Mouse (Mus musculus) c-Kit-negative CD71-positive TER-119-positive erythroid progenitor cells, embryonic 14.5 days (primary cell): Measurements from ENCODE around the gene Plekhh2.

ENCODE experiments used
- DNase-seq: peaks from one replicate; pipeline ENCODE4 v3.0.0-alpha.2; 2013; ENCODE audit warnings: low read depth, low spot score

Gene Plekhh2

GRCm38 (mm10) chr17:84511682-84512515, at the start of gene Plekhh2:
Gene Plekhh2 (plus strand): TSS chr17:84511895.
- DNase-seq: no peak

- peak; percentile 98 for DNase-seq
Measured at GRCm38 (mm10) chr17:84465753-84466608, 45.7 kb upstream of the Plekhh2 start, which contains the start of gene Thada. Gene Thada (minus strand): TSS chr17:84466205.

GRCm38 (mm10) chr17:84474312-84474711, 37.4 kb upstream of the Plekhh2 start:
- DNase-seq: no peak

GRCm38 (mm10) chr17:84477176-84477575, 34.5 kb upstream of the Plekhh2 start:
- no peak for DNase-seq

- no peak for DNase-seq
Measured at GRCm38 (mm10) chr17:84478276-84478675, 33.4 kb upstream of the Plekhh2 start.

- DNase-seq: no peak
Measured at GRCm38 (mm10) chr17:84480464-84481355, 31.0 kb upstream of the Plekhh2 start.

- DNase-seq: no peak
Measured at GRCm38 (mm10) chr17:84482831-84483230, 28.9 kb upstream of the Plekhh2 start.

- DNase-seq: no peak
Measured at GRCm38 (mm10) chr17:84483673-84484320, 27.9 kb upstream of the Plekhh2 start.

- DNase-seq: no peak
Measured at GRCm38 (mm10) chr17:84487415-84487814, 24.3 kb upstream of the Plekhh2 start.

GRCm38 (mm10) chr17:84492255-84492880, 19.3 kb upstream of the Plekhh2 start:
- no peak for DNase-seq

- DNase-seq: no peak
Measured at GRCm38 (mm10) chr17:84497026-84497425, 14.7 kb upstream of the Plekhh2 start.

- DNase-seq: no peak
Measured at GRCm38 (mm10) chr17:84497559-84497958, 14.1 kb upstream of the Plekhh2 start.

- no peak for DNase-seq
Measured at GRCm38 (mm10) chr17:84497972-84498604, 13.6 kb upstream of the Plekhh2 start.

- DNase-seq: no peak
Measured at GRCm38 (mm10) chr17:84498639-84499038, 13.1 kb upstream of the Plekhh2 start.

- DNase-seq: no peak
Measured at GRCm38 (mm10) chr17:84502341-84502740, 9.4 kb upstream of the Plekhh2 start.

- no peak for DNase-seq
Measured at GRCm38 (mm10) chr17:84505922-84506321, 5.8 kb upstream of the Plekhh2 start.

GRCm38 (mm10) chr17:84508736-84509135, 3.0 kb upstream of the Plekhh2 start:
- DNase-seq: no peak

- DNase-seq: no peak
Measured at GRCm38 (mm10) chr17:84509176-84509575, 2.5 kb upstream of the Plekhh2 start.

- no peak for DNase-seq
Measured at GRCm38 (mm10) chr17:84510355-84510754, 1.3 kb upstream of the Plekhh2 start.
